Mouse (Mus musculus): ENCODE data around the gene Thada. TPM values are rescaled to one million over a fixed set of nuclear protein-coding genes. Genes with fewer than 3 reads are reported as not detected.

Gene Thada
- polyA plus RNA-seq, 1 experiment from 2014 or later, result 1.6 TPM

DNA sequence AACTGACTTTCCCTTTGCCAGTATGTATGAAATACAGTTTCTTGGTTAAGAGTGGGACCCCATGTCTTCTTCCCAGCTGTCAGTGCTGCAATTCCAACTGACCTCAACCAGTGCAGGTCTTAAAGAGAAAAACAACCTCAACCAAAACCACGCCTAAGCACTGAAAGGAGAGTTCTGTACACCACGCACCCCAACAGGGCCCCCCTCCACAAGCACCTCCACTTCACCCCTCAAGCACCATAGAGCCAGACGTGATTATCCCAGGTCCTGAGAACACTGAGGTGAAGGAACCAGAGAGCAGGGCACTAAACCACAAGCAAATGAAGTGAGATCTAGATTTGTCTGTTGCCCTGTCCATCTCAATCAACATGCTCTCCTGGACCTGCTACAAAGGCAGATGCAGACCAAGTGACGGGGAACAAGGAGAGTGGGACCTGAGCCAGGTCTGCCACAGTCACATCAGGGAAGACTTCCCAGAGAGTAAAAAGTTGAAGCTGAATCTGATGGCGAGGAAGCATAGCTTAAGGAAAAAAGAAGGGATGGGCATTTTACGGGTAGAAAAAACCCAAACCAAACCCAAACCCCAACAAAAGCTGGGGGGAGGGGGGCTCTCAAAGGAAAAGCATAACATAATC, 93.5 kb downstream of the Thada start:
- Histone ChIP-seq H3K4me2 (replicated peaks; ENCODE audit: low read depth) (no peak overlapping the region), H3K4me3 (ENCODE audit: low read depth, low read length) (no peak overlapping the region), H3K9ac (ENCODE audit: low read length) (no peak overlapping the region), H3K27me3 (ENCODE audit: control insufficient read depth, insufficient read depth, low read length) (no peaks in the 10 kb centered on the region), H3K27ac (replicated peaks) (no peak overlapping the region), H3K9me3 (ENCODE audit: control insufficient read depth, low read length) (no peaks in the 10 kb centered on the region), H3K36me3 (ENCODE audit: control insufficient read depth, insufficient read depth, low read length) (no peaks in the 10 kb centered on the region), H3K4me1 (replicated peaks; ENCODE audit: control insufficient read depth, insufficient read depth) (peaks cover 4% of the 10 kb centered on the region; the same call in 1 of the 2 replicates)
- ATAC-seq (ENCODE audit: low FRiP score, low TSS enrichment) (peak; percentile 28; the same call in 1 of the 2 replicates), DNase-seq (ENCODE audit: low spot score) (no peak)
- no peak for TF ChIP-seq EP300 (optimal IDR thresholded peaks at IDR 0.05)
- TF ChIP-seq CTCF (IDR thresholded peaks at IDR 0.05; ENCODE audit: low read depth), result no peak
- WGBS, result 79% methylated on average over 6 of the region's 6 CpGs

GRCm38 (mm10) chr17:84370385-84370784, 95.6 kb downstream of the Thada start:
- no peak overlapping the region for H3K9ac ChIP-seq (ENCODE audit: low read length)
- H3K9me3 ChIP-seq (ENCODE audit: control insufficient read depth, low read length), result no peaks in the 10 kb centered on the region
- DNase-seq (ENCODE audit: low spot score), result no peak
- no peaks in the 10 kb centered on the region for H3K36me3 ChIP-seq (ENCODE audit: control insufficient read depth, insufficient read depth, low read length)
- H3K4me3 ChIP-seq (ENCODE audit: low read depth, low read length), result no peak overlapping the region
- H3K27me3 ChIP-seq (ENCODE audit: control insufficient read depth, insufficient read depth, low read length), result no peaks in the 10 kb centered on the region
- TF ChIP-seq EP300 (optimal IDR thresholded peaks at IDR 0.05), result no peak
- TF ChIP-seq CTCF (IDR thresholded peaks at IDR 0.05; ENCODE audit: low read depth), result no peak
- peaks cover 4% of the 10 kb centered on the region; the same call in 1 of the 2 replicates for H3K4me1 ChIP-seq (replicated peaks; ENCODE audit: control insufficient read depth, insufficient read depth)
- 56% methylated on average over 5 of the region's 5 CpGs for WGBS
- no peak for ATAC-seq (ENCODE audit: low FRiP score, low TSS enrichment)
- no peak overlapping the region for H3K4me2 ChIP-seq (replicated peaks; ENCODE audit: low read depth)
- no peak overlapping the region for H3K27ac ChIP-seq (replicated peaks)

DNA sequence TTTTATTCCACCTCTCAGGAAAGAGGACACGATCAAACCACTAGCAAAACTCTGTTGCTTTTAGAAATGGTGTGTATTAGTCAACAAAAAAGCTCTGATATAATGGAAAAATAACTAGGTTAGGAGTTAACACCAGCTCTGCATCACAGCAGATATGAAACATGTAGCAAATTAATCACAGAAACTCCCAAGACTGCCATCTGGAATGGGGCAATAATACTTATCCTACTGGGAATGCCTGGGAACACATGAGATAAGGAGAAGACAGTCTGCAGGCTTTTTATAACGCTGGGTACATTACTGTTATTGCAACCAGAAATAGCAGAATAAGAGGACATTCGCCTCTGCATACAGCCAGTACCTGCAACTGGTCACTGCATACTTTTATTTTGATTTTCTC, 96.2 kb downstream of the Thada start:
- TF ChIP-seq EP300 (optimal IDR thresholded peaks at IDR 0.05), result no peak
- no peak for TF ChIP-seq CTCF (IDR thresholded peaks at IDR 0.05; ENCODE audit: low read depth)
- WGBS, result 61% methylated on average over 3 of the region's 3 CpGs
- Histone ChIP-seq H3K4me3 (ENCODE audit: low read depth, low read length) (no peak overlapping the region), H3K36me3 (ENCODE audit: control insufficient read depth, insufficient read depth, low read length) (no peaks in the 10 kb centered on the region), H3K4me2 (replicated peaks; ENCODE audit: low read depth) (no peak overlapping the region), H3K27me3 (ENCODE audit: control insufficient read depth, insufficient read depth, low read length) (no peaks in the 10 kb centered on the region), H3K9ac (ENCODE audit: low read length) (no peak overlapping the region), H3K27ac (replicated peaks) (no peak overlapping the region), H3K4me1 (replicated peaks; ENCODE audit: control insufficient read depth, insufficient read depth) (peaks cover 9% of the 10 kb centered on the region), H3K9me3 (ENCODE audit: control insufficient read depth, low read length) (no peaks in the 10 kb centered on the region)
- no peak for DNase-seq (ENCODE audit: low spot score)
- no peak for ATAC-seq (ENCODE audit: low FRiP score, low TSS enrichment)

DNA sequence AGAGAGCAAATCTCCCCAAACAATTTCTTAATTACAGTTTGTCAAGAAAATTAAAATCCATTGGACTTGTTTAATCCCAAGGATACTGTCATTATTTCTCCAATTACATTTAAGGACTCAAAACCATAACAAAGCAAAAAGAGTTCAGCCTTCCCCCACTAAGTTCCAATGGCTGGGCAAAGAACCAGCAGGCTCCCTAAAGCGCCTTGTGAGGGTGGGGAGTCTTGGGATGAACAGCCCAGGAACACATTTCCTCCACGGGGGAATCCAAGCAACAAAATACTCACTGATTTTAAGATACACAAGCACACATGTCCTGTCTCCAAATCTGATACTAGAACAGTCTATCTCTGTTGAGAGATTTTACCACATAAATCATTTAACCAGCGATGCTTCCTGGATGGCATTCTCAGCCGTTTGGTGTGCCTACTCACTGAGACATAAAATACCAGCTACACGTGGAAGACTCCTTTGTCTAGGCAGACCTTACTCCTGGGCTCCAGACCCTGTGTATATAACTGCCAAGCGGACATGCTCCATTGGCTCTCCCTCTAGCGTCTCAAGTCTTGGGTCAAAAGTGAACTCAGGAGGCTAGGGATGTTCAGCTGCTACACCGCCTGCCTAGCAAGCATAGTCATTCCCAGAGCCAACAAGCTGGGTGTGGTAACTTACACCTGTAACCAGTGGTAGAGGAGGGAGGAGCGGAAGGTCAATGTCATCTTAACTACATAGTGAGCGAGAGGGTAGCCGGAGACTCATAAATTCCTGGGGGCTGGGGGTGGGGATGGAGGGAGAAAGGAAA, 97.6 kb downstream of the Thada start:
- Histone ChIP-seq H3K27me3 (ENCODE audit: control insufficient read depth, insufficient read depth, low read length) (no peaks in the 10 kb centered on the region), H3K9me3 (ENCODE audit: control insufficient read depth, low read length) (no peaks in the 10 kb centered on the region), H3K36me3 (ENCODE audit: control insufficient read depth, insufficient read depth, low read length) (no peaks in the 10 kb centered on the region), H3K4me3 (ENCODE audit: low read depth, low read length) (no peak overlapping the region), H3K9ac (ENCODE audit: low read length) (no peak overlapping the region), H3K4me1 (replicated peaks; ENCODE audit: control insufficient read depth, insufficient read depth) (peaks cover 14% of the 10 kb centered on the region), H3K27ac (replicated peaks) (peak overlapping the region; percentile 84), H3K4me2 (replicated peaks; ENCODE audit: low read depth) (no peak overlapping the region)
- peak; percentile 54; the same call in 1 of the 2 replicates for ATAC-seq (ENCODE audit: low FRiP score, low TSS enrichment)
- DNase-seq (ENCODE audit: low spot score), result peak; percentile 37
- TF ChIP-seq CTCF (IDR thresholded peaks at IDR 0.05; ENCODE audit: low read depth), result no peak; the same call in 1 of the 2 replicates
- no peak for TF ChIP-seq EP300 (optimal IDR thresholded peaks at IDR 0.05)
- WGBS, result 38% methylated on average over 11 of the region's 11 CpGs

- Histone ChIP-seq H3K36me3 (ENCODE audit: control insufficient read depth, insufficient read depth, low read length) (no peaks in the 10 kb centered on the region), H3K27ac (replicated peaks) (peak overlapping the region; percentile 84), H3K4me3 (ENCODE audit: low read depth, low read length) (no peak overlapping the region), H3K9ac (ENCODE audit: low read length) (no peak overlapping the region), H3K27me3 (ENCODE audit: control insufficient read depth, insufficient read depth, low read length) (no peaks in the 10 kb centered on the region), H3K9me3 (ENCODE audit: control insufficient read depth, low read length) (no peaks in the 10 kb centered on the region), H3K4me1 (replicated peaks; ENCODE audit: control insufficient read depth, insufficient read depth) (peaks cover 18% of the 10 kb centered on the region), H3K4me2 (replicated peaks; ENCODE audit: low read depth) (0 out of 2 replicates have a peak overlapping the region, but pooled peaks have one; percentile 9)
- ATAC-seq (ENCODE audit: low FRiP score, low TSS enrichment), result no peak
- DNase-seq (ENCODE audit: low spot score), result no peak
- WGBS, result 24% methylated on average over 3 of the region's 3 CpGs
- TF ChIP-seq EP300 (optimal IDR thresholded peaks at IDR 0.05) (peak; percentile 49), CTCF (IDR thresholded peaks at IDR 0.05; ENCODE audit: low read depth) (peak; percentile 63)
These were observed 98.3 kb downstream of the Thada start for GRCm38 (mm10) chr17:84367663-84368062.

All from stomach, postnatal 0 days (tissue).